Mouse (Mus musculus): ENCODE results near the gene Dppa2.

- TF ChIP-seq CTCF (conservative IDR thresholded peaks at IDR 0.05; ENCODE audit: insufficient read depth, insufficient read length, low read depth, low read length), result no peak
- TF ChIP-seq POLR2A (IDR thresholded peaks at IDR 0.05; ENCODE audit: low read depth, low read length), result no peak
Measured at GRCm38 (mm10) chr16:48254584-48254983, 49.1 kb upstream of the Dppa2 start.
